Comparison of ENCODE assay signal across 8 mouse cellular contexts in genomic region chr5:76815786-76816455, GRCm38 (mm10).
DNase-seq lines count a peak whose midpoint lies in the region; ATAC-seq lines count a peak whose summit lies in the region.
"Had no signal": no experiment of that assay in that cellular context is flagged by ENCODE, and none has a peak within 500 bp of the region (broad histone marks: within the 10 kb centered on the region; RNA-seq: fewer than 3 reads in every experiment).

No protein-coding gene starts in this region.

- DNase-seq in neural tube, embryonic 10.5 days (ENCODE audit: extremely low spot score, low spot score), result no peak
- peak; percentile 54 for DNase-seq in forebrain, embryonic 14.5 days (ENCODE audit: low spot score)
- peak; percentile 51 to 58 for DNase-seq in heart, postnatal 14 days
- DNase-seq in lung, postnatal 36 days, result peak; percentile 42
- no peak for DNase-seq in liver
- no peak for DNase-seq in right cerebral cortex, postnatal 14 days

- no peak overlapping the region for H3K4me2 ChIP-seq in neural tube, embryonic 13.5 days
- H3K4me2 ChIP-seq in forebrain, embryonic 14.5 days (ENCODE audit: low read length), result 0 out of 2 replicates have a peak overlapping the region, but pooled peaks have one; percentile 3

- 0 out of 2 replicates have a peak, but pooled peaks cover 5% of the 10 kb centered on the region for H3K36me3 ChIP-seq in neural tube, embryonic 13.5 days
- H3K36me3 ChIP-seq in forebrain, embryonic 14.5 days (ENCODE audit: control insufficient read depth, insufficient read depth, low read length), result no peaks in the 10 kb centered on the region

- 63% methylated on average over 13 of the region's 13 CpGs for WGBS in neural tube, embryonic 13.5 days
- WGBS in forebrain, embryonic 14.5 days, result 59% methylated on average over 13 of the region's 13 CpGs

- ATAC-seq in neural tube, embryonic 13.5 days (ENCODE audit: low read depth), result 0 out of 2 replicates have a peak, but pooled peaks have one; percentile 17
- peak; percentile 59 for ATAC-seq in forebrain, embryonic 14.5 days

- H3K9me3 ChIP-seq in neural tube, embryonic 13.5 days, result no peaks in the 10 kb centered on the region
- no peaks in the 10 kb centered on the region for H3K9me3 ChIP-seq in forebrain, embryonic 14.5 days (replicated peaks; ENCODE audit: control insufficient read depth, low read length)

- H3K4me3 ChIP-seq in neural tube, embryonic 13.5 days, result no peak overlapping the region
- no peak overlapping the region for H3K4me3 ChIP-seq in forebrain, embryonic 14.5 days (ENCODE audit: low read depth, low read length)
- H3K4me3 ChIP-seq: myocyte had no signal

- 0 out of 2 replicates have a peak overlapping the region, but pooled peaks have one; percentile 9 for H3K27ac ChIP-seq in neural tube, embryonic 13.5 days (replicated peaks)
- H3K27ac ChIP-seq in forebrain, embryonic 14.5 days (ENCODE audit: low read depth, low read length), result peak overlapping the region; percentile 17; the same call in 1 of the 2 replicates

- peaks cover 46% of the 10 kb centered on the region for H3K4me1 ChIP-seq in neural tube, embryonic 13.5 days (replicated peaks)
- peaks cover 26% of the 10 kb centered on the region for H3K4me1 ChIP-seq in forebrain, embryonic 14.5 days (ENCODE audit: control insufficient read depth, insufficient read depth, low read length)

- H3K9ac ChIP-seq in neural tube, embryonic 13.5 days, result no peak overlapping the region
- H3K9ac ChIP-seq in forebrain, embryonic 14.5 days (ENCODE audit: low read length), result no peak overlapping the region

- intact Hi-C loops in heart, postnatal 14 days (cut with DNase I), result no loop called here

- no peaks in the 10 kb centered on the region for H3K27me3 ChIP-seq in neural tube, embryonic 13.5 days
- H3K27me3 ChIP-seq in forebrain, embryonic 14.5 days (replicated peaks; ENCODE audit: control insufficient read depth, insufficient read depth, low read length), result no peaks in the 10 kb centered on the region

Comparison
In these comparisons a context has a peak if more than half of its experiments do, and no peak if none do; other contexts are left out.
1. DNase-seq: peak in forebrain, embryonic 14.5 days (single experiment), heart, postnatal 14 days (2 of 2) and lung, postnatal 36 days (single experiment); none in neural tube, embryonic 10.5 days (single experiment), liver (single experiment) and right cerebral cortex, postnatal 14 days (single experiment).